In genomic region chr10:18999427-18999826, GRCm38 (mm10) we compare ENCODE assay signal across 10 mouse cellular contexts. TPM values are rescaled to one million over a fixed set of nuclear protein-coding genes. Genes with fewer than 3 reads are reported as not detected.
A peak's percentile ranks its signal among the peaks of the same experiment; 100 is the strongest.
DNase-seq lines count a peak whose midpoint lies in the region; ATAC-seq and TF ChIP-seq lines count a peak whose summit lies in the region.
"Had no signal": no experiment of that assay in that cellular context is flagged by ENCODE, and none has a peak within 500 bp of the region (broad histone marks: within the 10 kb centered on the region; RNA-seq: fewer than 3 reads in every experiment).

No protein-coding gene starts in this region.

- intact Hi-C loops in gastrocnemius, adult 2 months (cut with DNase I), result no loop called here

- H3K9me3 ChIP-seq in midbrain, embryonic 10.5 days (replicated peaks), result no peaks in the 10 kb centered on the region
- no peaks in the 10 kb centered on the region for H3K9me3 ChIP-seq in midbrain, embryonic 15.5 days

- ATAC-seq in midbrain, embryonic 15.5 days (replicated peaks), result no peak

- no peaks in the 10 kb centered on the region for H3K4me1 ChIP-seq in midbrain, embryonic 10.5 days
- no peaks in the 10 kb centered on the region for H3K4me1 ChIP-seq in midbrain, embryonic 15.5 days

- WGBS in midbrain, embryonic 10.5 days, result 67% methylated on average over 2 of the region's 2 CpGs
- 84% methylated on average over 2 of the region's 2 CpGs for WGBS in midbrain, embryonic 15.5 days

- no peaks in the 10 kb centered on the region for H3K27me3 ChIP-seq in midbrain, embryonic 10.5 days (ENCODE audit: low read depth, poor library complexity, severe bottlenecking)
- no peaks in the 10 kb centered on the region for H3K27me3 ChIP-seq in midbrain, embryonic 15.5 days (replicated peaks)

- no peak overlapping the region for H3K4me2 ChIP-seq in midbrain, embryonic 15.5 days

- peak; percentile 34 for TF ChIP-seq CTCF in gastrocnemius, adult 2 months (IDR thresholded peaks at IDR 0.05)

- peaks cover 32% of the 10 kb centered on the region for H3K36me3 ChIP-seq in midbrain, embryonic 10.5 days
- no peaks in the 10 kb centered on the region; the same call in 1 of the 2 replicates for H3K36me3 ChIP-seq in midbrain, embryonic 15.5 days (replicated peaks)

- no peak overlapping the region for H3K4me3 ChIP-seq in gastrocnemius, adult 2 months
- H3K4me3 ChIP-seq in midbrain, embryonic 10.5 days, result no peak overlapping the region
- H3K4me3 ChIP-seq in midbrain, embryonic 15.5 days, result no peak overlapping the region

- no peak for DNase-seq in gastrocnemius, adult 2 months
- DNase-seq in gastrocnemius, adult 8-10 months (ENCODE audit: low spot score in 2 of 2), result no peak
- peak; percentile 69 for DNase-seq in A20 (ENCODE audit: low read depth, low spot score)
- peak; percentile 42 for DNase-seq in c-Kit-positive CD71-negative TER-119-negative erythroid progenitor cells, embryonic 14.5 days (ENCODE audit: low read depth)
- peak; percentile 48 to 65 for DNase-seq in lung, postnatal 4 days
- no peak for DNase-seq in midbrain, embryonic 10.5 days (ENCODE audit: low spot score)
- no peak for DNase-seq in ovary, adult 18-20 months (ENCODE audit: low spot score)
- DNase-seq: cerebellum, postnatal 36 days; midbrain, embryonic 14.5 days had no signal

- no peak overlapping the region for H3K27ac ChIP-seq in gastrocnemius, adult 2 months
- no peak overlapping the region for H3K27ac ChIP-seq in midbrain, embryonic 10.5 days (replicated peaks)
- H3K27ac ChIP-seq in midbrain, embryonic 15.5 days, result no peak overlapping the region

- no peak overlapping the region for H3K9ac ChIP-seq in midbrain, embryonic 15.5 days

RNA-seq across cellular contexts. Expression of gene Tnfaip3, which starts 16.0 kb away (rescaled TPM):
- total RNA-seq in gastrocnemius, adult 2 months (2021), result 1 to 10 TPM; 1.8 to 2.1 TPM
- total RNA-seq in gastrocnemius, adult 8-10 months (2022), result 1 to 10 TPM; 1.4 to 2.7 (median 1.9) TPM
- 1.3 and 1.8 TPM in 2 replicates for polyA plus RNA-seq in midbrain, embryonic 10.5 days (2016; fragmentation: Nextera tagmentation; extraction: Ambion mirVana)
- polyA plus RNA-seq in midbrain, embryonic 15.5 days (2015; fragmentation: Nextera tagmentation; extraction: Ambion mirVana), result 2.3 and 3.2 TPM in 2 replicates

Comparison
In these comparisons a context has a peak if more than half of its experiments do, and no peak if none do; other contexts are left out.
1. DNase-seq: peak in A20 (single experiment), c-Kit-positive CD71-negative TER-119-negative erythroid progenitor cells, embryonic 14.5 days (single experiment) and lung, postnatal 4 days (2 of 2); none in gastrocnemius, adult 2 months (single experiment), gastrocnemius, adult 8-10 months (0 of 2), midbrain, embryonic 10.5 days (single experiment) and ovary, adult 18-20 months (single experiment).